Mouse (Mus musculus): Measurements from ENCODE around the gene Fam71b. TPM values are rescaled to one million over a fixed set of nuclear protein-coding genes. Genes with fewer than 3 reads are reported as not detected.

The Fam71b gene
- polyA plus RNA-seq, 1 experiment from 2014 or later = not detected

- no peaks in the 10 kb centered on the region for H3K27me3 ChIP-seq (replicated peaks; ENCODE audit: insufficient read depth, low read length)
- ATAC-seq (peak; percentile 67), DNase-seq (ENCODE audit: low spot score) (peak; percentile 85)
- WGBS = 18% methylated on average over 3 of the region's 3 CpGs
- H3K4me1 ChIP-seq (ENCODE audit: insufficient read depth, low read depth, low read length) = no peaks in the 10 kb centered on the region
- H3K4me3 ChIP-seq (ENCODE audit: low read depth, low read length) = no peak overlapping the region
- TF ChIP-seq CTCF (IDR thresholded peaks at IDR 0.05) (peak; percentile 91), EP300 (IDR thresholded peaks at IDR 0.05) (no peak)
- H3K36me3 ChIP-seq (ENCODE audit: insufficient read depth, low read length) = no peaks in the 10 kb centered on the region
- H3K27ac ChIP-seq (ENCODE audit: low read length) = no peak overlapping the region
- H3K9ac ChIP-seq (replicated peaks; ENCODE audit: low read depth) = no peak overlapping the region
- no peaks in the 10 kb centered on the region for H3K9me3 ChIP-seq (ENCODE audit: low read length)
- H3K4me2 ChIP-seq (replicated peaks; ENCODE audit: low read depth, low read length) = no peak overlapping the region
These were observed 34.8 kb downstream of the Fam71b start for GRCm38 (mm10) chr11:46431129-46431528.

- ATAC-seq (no peak), DNase-seq (ENCODE audit: low spot score) (no peak)
- Histone ChIP-seq H3K4me3 (ENCODE audit: low read depth, low read length) (no peak overlapping the region), H3K27ac (ENCODE audit: low read length) (no peak overlapping the region), H3K27me3 (replicated peaks; ENCODE audit: insufficient read depth, low read length) (no peaks in the 10 kb centered on the region), H3K4me1 (ENCODE audit: insufficient read depth, low read depth, low read length) (no peaks in the 10 kb centered on the region), H3K36me3 (ENCODE audit: insufficient read depth, low read length) (no peaks in the 10 kb centered on the region), H3K9ac (replicated peaks; ENCODE audit: low read depth) (no peak overlapping the region), H3K9me3 (ENCODE audit: low read length) (no peaks in the 10 kb centered on the region), H3K4me2 (replicated peaks; ENCODE audit: low read depth, low read length) (no peak overlapping the region)
- TF ChIP-seq CTCF (IDR thresholded peaks at IDR 0.05) (no peak), EP300 (IDR thresholded peaks at IDR 0.05) (no peak)
These were observed 39.0 kb downstream of the Fam71b start for GRCm38 (mm10) chr11:46435363-46435762.

GRCm38 (mm10) chr11:46436760-46437458 lies 40.5 kb downstream of the Fam71b start, which contains the start of gene Med7:
Med7 (plus strand) TSS chr11:46436925.
- DNase-seq (ENCODE audit: low spot score) = peak; percentile 99
- H3K27ac ChIP-seq (ENCODE audit: low read length) = peak within 1 kb of the TSS; percentile 93
- TF ChIP-seq EP300 (IDR thresholded peaks at IDR 0.05) = no peak
- TF ChIP-seq CTCF (IDR thresholded peaks at IDR 0.05) = no peak
- H3K27me3 ChIP-seq (replicated peaks; ENCODE audit: insufficient read depth, low read length) = no peaks in the 10 kb centered on the region
- peaks cover 4% of the 10 kb centered on the region; the same call in 1 of the 2 replicates for H3K36me3 ChIP-seq (ENCODE audit: insufficient read depth, low read length)
- H3K4me1 ChIP-seq (ENCODE audit: insufficient read depth, low read depth, low read length) = no peaks in the 10 kb centered on the region
- ATAC-seq = peak; percentile 100
- peak within 1 kb of the TSS; percentile 98 for H3K4me3 ChIP-seq (ENCODE audit: low read depth, low read length)
- H3K4me2 ChIP-seq (replicated peaks; ENCODE audit: low read depth, low read length) = peak within 1 kb of the TSS; percentile 78
- 1% methylated on average over 55 of the region's 59 CpGs for WGBS
- peak within 1 kb of the TSS; percentile 95 for H3K9ac ChIP-seq (replicated peaks; ENCODE audit: low read depth)
- no peaks in the 10 kb centered on the region for H3K9me3 ChIP-seq (ENCODE audit: low read length)

GRCm38 (mm10) chr11:46437459-46438000 lies 41.2 kb downstream of the Fam71b start:
- Histone ChIP-seq H3K4me1 (ENCODE audit: insufficient read depth, low read depth, low read length) (no peaks in the 10 kb centered on the region), H3K9ac (replicated peaks; ENCODE audit: low read depth) (peak overlapping the region; percentile 95), H3K27me3 (replicated peaks; ENCODE audit: insufficient read depth, low read length) (no peaks in the 10 kb centered on the region), H3K9me3 (ENCODE audit: low read length) (no peaks in the 10 kb centered on the region), H3K4me3 (ENCODE audit: low read depth, low read length) (peak overlapping the region; percentile 98), H3K27ac (ENCODE audit: low read length) (peak overlapping the region; percentile 93; the same call in 1 of the 2 replicates), H3K4me2 (replicated peaks; ENCODE audit: low read depth, low read length) (peak overlapping the region; percentile 78), H3K36me3 (ENCODE audit: insufficient read depth, low read length) (peaks cover 4% of the 10 kb centered on the region; the same call in 1 of the 2 replicates)
- TF ChIP-seq CTCF (IDR thresholded peaks at IDR 0.05) (no peak), EP300 (IDR thresholded peaks at IDR 0.05) (no peak)
- DNase-seq (ENCODE audit: low spot score) (peak; percentile 48), ATAC-seq (no peak; the same call in 1 of the 2 replicates)
- 1% methylated on average over 23 of the region's 23 CpGs for WGBS

- H3K9ac ChIP-seq (replicated peaks; ENCODE audit: low read depth) = no peak overlapping the region
- no peaks in the 10 kb centered on the region for H3K4me1 ChIP-seq (ENCODE audit: insufficient read depth, low read depth, low read length)
- WGBS = 75% methylated on average over 5 of the region's 5 CpGs
- no peak overlapping the region for H3K4me2 ChIP-seq (replicated peaks; ENCODE audit: low read depth, low read length)
- H3K9me3 ChIP-seq (ENCODE audit: low read length) = no peaks in the 10 kb centered on the region
- DNase-seq (ENCODE audit: low spot score) (no peak), ATAC-seq (no peak)
- TF ChIP-seq EP300 (IDR thresholded peaks at IDR 0.05) (no peak), CTCF (IDR thresholded peaks at IDR 0.05) (no peak)
- peaks cover 4% of the 10 kb centered on the region; the same call in 1 of the 2 replicates for H3K36me3 ChIP-seq (ENCODE audit: insufficient read depth, low read length)
- H3K27ac ChIP-seq (ENCODE audit: low read length) = no peak overlapping the region
- H3K27me3 ChIP-seq (replicated peaks; ENCODE audit: insufficient read depth, low read length) = no peaks in the 10 kb centered on the region
- no peak overlapping the region for H3K4me3 ChIP-seq (ENCODE audit: low read depth, low read length)
These were observed 42.7 kb downstream of the Fam71b start for GRCm38 (mm10) chr11:46439005-46439543.

GRCm38 (mm10) chr11:46441774-46442173 lies 45.4 kb downstream of the Fam71b start:
- Histone ChIP-seq H3K27me3 (replicated peaks; ENCODE audit: insufficient read depth, low read length) (no peaks in the 10 kb centered on the region), H3K9ac (replicated peaks; ENCODE audit: low read depth) (no peak overlapping the region), H3K4me2 (replicated peaks; ENCODE audit: low read depth, low read length) (no peak overlapping the region), H3K27ac (ENCODE audit: low read length) (no peak overlapping the region), H3K4me1 (ENCODE audit: insufficient read depth, low read depth, low read length) (no peaks in the 10 kb centered on the region), H3K36me3 (ENCODE audit: insufficient read depth, low read length) (peaks cover 4% of the 10 kb centered on the region; the same call in 1 of the 2 replicates), H3K4me3 (ENCODE audit: low read depth, low read length) (no peak overlapping the region), H3K9me3 (ENCODE audit: low read length) (no peaks in the 10 kb centered on the region)
- TF ChIP-seq CTCF (IDR thresholded peaks at IDR 0.05) (no peak), EP300 (IDR thresholded peaks at IDR 0.05) (no peak)
- DNase-seq (ENCODE audit: low spot score) = no peak
- 79% methylated on average over 1 of the region's 1 CpGs for WGBS
- ATAC-seq = no peak

Measured in lung, postnatal 0 days (tissue).